40 mouse cellular contexts compared by ENCODE assay signal in the genomic region with DNA sequence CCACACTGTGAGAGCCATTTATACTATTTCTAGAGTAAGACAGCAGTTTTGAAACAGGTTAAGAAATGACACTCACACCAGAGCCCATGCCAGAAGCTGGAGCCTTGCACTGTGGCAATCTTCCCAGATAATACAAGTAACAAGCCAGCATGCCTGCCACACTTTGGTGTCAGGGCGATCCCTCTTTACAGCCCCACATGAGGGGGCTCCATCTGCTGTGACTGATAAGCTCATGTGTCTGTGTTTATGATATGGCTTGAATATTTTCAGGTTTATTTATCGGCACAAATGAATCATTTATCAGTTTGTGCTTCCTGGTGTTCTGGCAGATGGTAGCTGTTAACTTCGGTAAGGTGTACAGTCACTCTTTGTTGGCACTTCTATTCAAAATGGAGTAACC. TPM values are rescaled to one million over a fixed set of nuclear protein-coding genes. Genes with fewer than 3 reads are reported as not detected.
DNase-seq lines count a peak whose midpoint lies in the region; ATAC-seq and TF ChIP-seq lines count a peak whose summit lies in the region.
"Had no signal": no experiment of that assay in that cellular context is flagged by ENCODE, and none has a peak within 500 bp of the region (broad histone marks: within the 10 kb centered on the region; RNA-seq: fewer than 3 reads in every experiment).

No protein-coding gene starts in this region.

- no peaks in the 10 kb centered on the region for H3K36me3 ChIP-seq in midbrain, postnatal 0 days (ENCODE audit: insufficient read depth, low read length)
- H3K36me3 ChIP-seq in midbrain, embryonic 15.5 days (replicated peaks) = no peaks in the 10 kb centered on the region
- no peaks in the 10 kb centered on the region for H3K36me3 ChIP-seq in forebrain, postnatal 0 days (ENCODE audit: insufficient read depth)
- H3K36me3 ChIP-seq: embryonic facial prominence, embryonic 13.5 days; heart, embryonic 10.5 days; heart, embryonic 15.5 days; kidney, embryonic 15.5 days; limb, embryonic 13.5 days; lung, embryonic 15.5 days; midbrain, embryonic 13.5 days had no signal

- ATAC-seq in midbrain, postnatal 0 days (ENCODE audit: low FRiP score) = no peak
- ATAC-seq in midbrain, embryonic 15.5 days (replicated peaks) = no peak
- ATAC-seq in forebrain, postnatal 0 days = peak; percentile 75
- ATAC-seq: hindbrain, embryonic 16.5 days; midbrain, embryonic 13.5 days had no signal

- no peaks in the 10 kb centered on the region for H3K9me3 ChIP-seq in midbrain, postnatal 0 days (ENCODE audit: low read length)
- no peaks in the 10 kb centered on the region for H3K9me3 ChIP-seq in midbrain, embryonic 15.5 days
- H3K9me3 ChIP-seq in forebrain, postnatal 0 days (ENCODE audit: low read length) = no peaks in the 10 kb centered on the region
- H3K9me3 ChIP-seq: embryonic facial prominence, embryonic 13.5 days; heart, embryonic 10.5 days; heart, embryonic 15.5 days; kidney, embryonic 15.5 days; limb, embryonic 13.5 days; lung, embryonic 15.5 days; midbrain, embryonic 13.5 days had no signal

- H3K27ac ChIP-seq in cerebellum, adult 2 months (ENCODE audit: insufficient read depth, low read length) = no peak overlapping the region
- no peak overlapping the region for H3K27ac ChIP-seq in layer of hippocampus, adult 2 months
- no peak overlapping the region for H3K27ac ChIP-seq in midbrain, postnatal 0 days (ENCODE audit: low read depth, low read length)
- H3K27ac ChIP-seq in midbrain, embryonic 15.5 days = no peak overlapping the region
- no peak overlapping the region for H3K27ac ChIP-seq in forebrain, postnatal 0 days (ENCODE audit: low read depth, low read length)
- H3K27ac ChIP-seq: embryonic facial prominence, embryonic 13.5 days; heart, embryonic 10.5 days; heart, embryonic 15.5 days; kidney, embryonic 15.5 days; limb, embryonic 13.5 days; liver, embryonic 14.5 days; lung, embryonic 15.5 days; midbrain, embryonic 13.5 days; stomach, postnatal 0 days had no signal

- no peak overlapping the region for H3K9ac ChIP-seq in midbrain, postnatal 0 days (replicated peaks; ENCODE audit: low read length, poor library complexity, severe bottlenecking)
- no peak overlapping the region for H3K9ac ChIP-seq in midbrain, embryonic 15.5 days
- H3K9ac ChIP-seq in forebrain, postnatal 0 days = no peak overlapping the region
- H3K9ac ChIP-seq: embryonic facial prominence, embryonic 13.5 days; heart, embryonic 15.5 days; kidney, embryonic 15.5 days; limb, embryonic 13.5 days; liver, embryonic 14.5 days; lung, embryonic 15.5 days; midbrain, embryonic 13.5 days had no signal

- TF ChIP-seq POLR2A in cerebellum, adult 2 months (IDR thresholded peaks at IDR 0.05; ENCODE audit: borderline replicate concordance, insufficient read depth, low read length) = no peak

- no peak overlapping the region for H3K4me2 ChIP-seq in midbrain, postnatal 0 days (ENCODE audit: low read depth, low read length, poor library complexity, severe bottlenecking)
- no peak overlapping the region for H3K4me2 ChIP-seq in midbrain, embryonic 15.5 days
- H3K4me2 ChIP-seq in forebrain, postnatal 0 days (ENCODE audit: low read depth) = no peak overlapping the region
- H3K4me2 ChIP-seq: embryonic facial prominence, embryonic 13.5 days; heart, embryonic 15.5 days; kidney, embryonic 15.5 days; limb, embryonic 13.5 days; lung, embryonic 15.5 days; midbrain, embryonic 13.5 days had no signal

- H3K4me1 ChIP-seq in cerebellum, adult 2 months (ENCODE audit: control insufficient read depth, insufficient read depth, low read length) = no peaks in the 10 kb centered on the region
- no peaks in the 10 kb centered on the region for H3K4me1 ChIP-seq in midbrain, postnatal 0 days (ENCODE audit: insufficient read depth, low read length)
- H3K4me1 ChIP-seq in midbrain, embryonic 15.5 days = no peaks in the 10 kb centered on the region
- no peaks in the 10 kb centered on the region for H3K4me1 ChIP-seq in forebrain, postnatal 0 days (ENCODE audit: insufficient read depth)
- H3K4me1 ChIP-seq: embryonic facial prominence, embryonic 13.5 days; heart, embryonic 10.5 days; heart, embryonic 15.5 days; kidney, embryonic 15.5 days; lung, embryonic 15.5 days; midbrain, embryonic 13.5 days had no signal

- WGBS in cerebellum, adult 2 months = 20% methylated on average over 3 of the region's 3 CpGs
- WGBS in midbrain, postnatal 0 days = 87% methylated on average over 3 of the region's 3 CpGs
- 88% methylated on average over 3 of the region's 3 CpGs for WGBS in midbrain, embryonic 15.5 days
- WGBS in forebrain, postnatal 0 days = 60% methylated on average over 3 of the region's 3 CpGs

- no peak overlapping the region for H3K4me3 ChIP-seq in cerebellum, adult 2 months (replicated peaks; ENCODE audit: insufficient read depth, low read depth, low read length)
- H3K4me3 ChIP-seq in layer of hippocampus, adult 2 months = no peak overlapping the region
- no peak overlapping the region for H3K4me3 ChIP-seq in midbrain, postnatal 0 days (ENCODE audit: low read depth, low read length)
- no peak overlapping the region for H3K4me3 ChIP-seq in midbrain, embryonic 15.5 days
- no peak overlapping the region for H3K4me3 ChIP-seq in forebrain, postnatal 0 days (ENCODE audit: low read depth, low read length)
- H3K4me3 ChIP-seq: embryonic facial prominence, embryonic 13.5 days; heart, embryonic 10.5 days; heart, embryonic 15.5 days; kidney, embryonic 15.5 days; limb, embryonic 13.5 days; lung, embryonic 15.5 days; midbrain, embryonic 13.5 days had no signal

- peak; percentile 38 to 49 for DNase-seq in cerebellum, postnatal 10 days
- DNase-seq in cerebellum, adult 2 months = no peak
- peak; percentile 21 for DNase-seq in layer of hippocampus, adult 9-11 months
- DNase-seq in layer of hippocampus, adult 2 months (ENCODE audit: low spot score in 2 of 2) = no peak
- DNase-seq in midbrain, postnatal 0 days (ENCODE audit: low spot score) = peak; percentile 37
- peak; percentile 50 for DNase-seq in forebrain, postnatal 0 days
- DNase-seq in ovary, postnatal 10 days (ENCODE audit: low spot score) = no peak
- DNase-seq: adrenal gland, postnatal 36 days; cerebellum, adult 9-10 months; embryo, embryonic 11 days; gastrocnemius, postnatal 25 days; heart, adult 11 months; kidney, adult 18-20 months; kidney, postnatal 25 days; lung, postnatal 36 days; right cerebral cortex, adult 18-20 months; spleen, adult 18-20 months; thymus, postnatal 4 days had no signal

- no peaks in the 10 kb centered on the region for H3K27me3 ChIP-seq in cerebellum, adult 2 months (ENCODE audit: control insufficient read depth, insufficient read depth, low read length)
- H3K27me3 ChIP-seq in midbrain, postnatal 0 days (ENCODE audit: insufficient read depth, low read length) = no peaks in the 10 kb centered on the region
- no peaks in the 10 kb centered on the region for H3K27me3 ChIP-seq in midbrain, embryonic 15.5 days (replicated peaks)
- no peaks in the 10 kb centered on the region for H3K27me3 ChIP-seq in forebrain, postnatal 0 days (ENCODE audit: insufficient read depth, low read length)
- H3K27me3 ChIP-seq: embryonic facial prominence, embryonic 13.5 days; heart, embryonic 15.5 days; kidney, embryonic 15.5 days; limb, embryonic 13.5 days; lung, embryonic 15.5 days; midbrain, embryonic 13.5 days had no signal

- no peak for TF ChIP-seq CTCF in cerebellum, adult 2 months (IDR thresholded peaks at IDR 0.05; ENCODE audit: borderline replicate concordance, insufficient read depth, low read depth, low read length)
- no peak for TF ChIP-seq CTCF in layer of hippocampus, adult 2 months (conservative IDR thresholded peaks at IDR 0.05)
- TF ChIP-seq CTCF in midbrain, postnatal 0 days (IDR thresholded peaks at IDR 0.05) = no peak
- TF ChIP-seq CTCF in forebrain, postnatal 0 days (IDR thresholded peaks at IDR 0.05; ENCODE audit: low read depth) = no peak

RNA-seq across cellular contexts. Expression of a gene that starts 4.2 kb away (rescaled TPM):
- not detected in 2 replicates for polyA plus RNA-seq in cerebellum, adult 2 months (2012; rRNA removed)
- total RNA-seq in layer of hippocampus, adult 2 months (2021) = under 1 TPM; 0.32 to 0.56 TPM
- total RNA-seq in midbrain, postnatal 0 days (2014; rRNA removed) = 0.16 TPM in 1 of 2 replicates, not detected in the other
- polyA plus RNA-seq in midbrain, postnatal 0 days (2015; fragmentation: Nextera tagmentation; extraction: Ambion mirVana) = 0.32 and 0.58 TPM in 2 replicates
- polyA plus RNA-seq in midbrain, embryonic 15.5 days (2015; fragmentation: Nextera tagmentation; extraction: Ambion mirVana) = 0.20 and 0.23 TPM in 2 replicates
- total RNA-seq in forebrain, postnatal 0 days (2014; rRNA removed) = 0.29 TPM in 1 of 2 replicates, not detected in the other
- 0.14 and 0.17 TPM in 2 replicates for polyA plus RNA-seq in forebrain, postnatal 0 days (2015; fragmentation: Nextera tagmentation; extraction: Ambion mirVana)
- total RNA-seq: adrenal gland, postnatal 36 days; CH12.LX; ES-E14; gastrocnemius, adult 18-20 months; gastrocnemius, postnatal 25 days; heart, postnatal 25 days; megakaryocyte, adult 5-6 weeks; neutrophil, adult 5-6 weeks had no signal
- polyA plus RNA-seq: C2C12; embryonic facial prominence, embryonic 13.5 days; heart, embryonic 10.5 days; heart, embryonic 15.5 days; hindbrain, embryonic 11.5 days; intestine, embryonic 14.5 days; kidney, embryonic 15.5 days; limb, embryonic 13.5 days; liver, embryonic 14.5 days; midbrain, embryonic 13.5 days; neural tube, embryonic 11.5 days; stomach, postnatal 0 days; thymus, postnatal 0 days had no signal

RNA-seq across cellular contexts. Expression of a gene that starts 25.9 kb away (rescaled TPM):
- polyA plus RNA-seq in cerebellum, adult 2 months (2012; rRNA removed) = not detected in 2 replicates
- under 1 TPM; 0.41 to 0.42 TPM for total RNA-seq in layer of hippocampus, adult 2 months (2021)
- total RNA-seq in midbrain, postnatal 0 days (2014; rRNA removed) = not detected in 2 replicates
- 0.43 and 0.56 TPM in 2 replicates for polyA plus RNA-seq in midbrain, postnatal 0 days (2015; fragmentation: Nextera tagmentation; extraction: Ambion mirVana)
- 0.13 and 0.31 TPM in 2 replicates for polyA plus RNA-seq in midbrain, embryonic 15.5 days (2015; fragmentation: Nextera tagmentation; extraction: Ambion mirVana)
- total RNA-seq in forebrain, postnatal 0 days (2014; rRNA removed) = not detected in 2 replicates
- 0.09 TPM in 1 of 2 replicates, not detected in the other for polyA plus RNA-seq in forebrain, postnatal 0 days (2015; fragmentation: Nextera tagmentation; extraction: Ambion mirVana)
- total RNA-seq: adrenal gland, postnatal 36 days; CH12.LX; gastrocnemius, adult 18-20 months; gastrocnemius, postnatal 25 days; heart, postnatal 25 days; megakaryocyte, adult 5-6 weeks had no signal
- polyA plus RNA-seq: C2C12; heart, embryonic 15.5 days; hindbrain, embryonic 16.5 days; kidney, embryonic 15.5 days; liver, embryonic 14.5 days; midbrain, embryonic 13.5 days; neural tube, embryonic 11.5 days; stomach, postnatal 0 days had no signal

RNA-seq across cellular contexts. Expression of a gene that starts 45.0 kb away (rescaled TPM):
- 0.79 and 1.0 TPM in 2 replicates for polyA plus RNA-seq in cerebellum, adult 2 months (2012; rRNA removed)
- total RNA-seq in layer of hippocampus, adult 2 months (2021) = 1 to 10 TPM in 1 of 2 experiments, under 1 TPM in 1; 0.95 to 1.2 TPM
- total RNA-seq in midbrain, postnatal 0 days (2014; rRNA removed) = 0.57 and 1.4 TPM in 2 replicates
- polyA plus RNA-seq in midbrain, postnatal 0 days (2015; fragmentation: Nextera tagmentation; extraction: Ambion mirVana) = 0.85 and 1.1 TPM in 2 replicates
- 1.0 TPM in 2 replicates for polyA plus RNA-seq in midbrain, embryonic 15.5 days (2015; fragmentation: Nextera tagmentation; extraction: Ambion mirVana)
- 0.48 and 0.62 TPM in 2 replicates for total RNA-seq in forebrain, postnatal 0 days (2014; rRNA removed)
- polyA plus RNA-seq in forebrain, postnatal 0 days (2015; fragmentation: Nextera tagmentation; extraction: Ambion mirVana) = 0.39 and 1.1 TPM in 2 replicates
- total RNA-seq: CH12.LX; neutrophil, adult 5-6 weeks had no signal
- polyA plus RNA-seq: C2C12; embryonic facial prominence, embryonic 13.5 days had no signal

RNA-seq across cellular contexts. Expression of a gene that starts 57.6 kb away (rescaled TPM):
- 299 and 310 TPM in 2 replicates for polyA plus RNA-seq in cerebellum, adult 2 months (2012; rRNA removed)
- total RNA-seq in layer of hippocampus, adult 2 months (2021) = 100 to 1,000 TPM; 301 to 311 TPM
- total RNA-seq in midbrain, postnatal 0 days (2014; rRNA removed) = 844 and 942 TPM in 2 replicates
- 481 and 538 TPM in 2 replicates for polyA plus RNA-seq in midbrain, postnatal 0 days (2015; fragmentation: Nextera tagmentation; extraction: Ambion mirVana)
- 356 and 383 TPM in 2 replicates for polyA plus RNA-seq in midbrain, embryonic 15.5 days (2015; fragmentation: Nextera tagmentation; extraction: Ambion mirVana)
- 1,274 and 1,982 TPM in 2 replicates for total RNA-seq in forebrain, postnatal 0 days (2014; rRNA removed)
- 605 and 756 TPM in 2 replicates for polyA plus RNA-seq in forebrain, postnatal 0 days (2015; fragmentation: Nextera tagmentation; extraction: Ambion mirVana)

Comparison
In these comparisons a context has a peak if more than half of its experiments do, and no peak if none do; other contexts are left out.
1. DNase-seq: peak in cerebellum, postnatal 10 days (2 of 2), layer of hippocampus, adult 9-11 months (single experiment), midbrain, postnatal 0 days (single experiment) and forebrain, postnatal 0 days (single experiment); none in cerebellum, adult 2 months (0 of 2), layer of hippocampus, adult 2 months (0 of 2) and ovary, postnatal 10 days (single experiment).